Mouse (Mus musculus) cerebellum, adult 11 months (tissue): Measurements from ENCODE around the gene Esr1.

Source experiments
- DNase-seq: peaks from one replicate; pipeline ENCODE4 v3.0.0; 2022

Esr1 gene

GRCm38 (mm10) chr10:4849881-4850280 is 238.5 kb downstream of the Esr1 start:
- DNase-seq: no peak

DNA sequence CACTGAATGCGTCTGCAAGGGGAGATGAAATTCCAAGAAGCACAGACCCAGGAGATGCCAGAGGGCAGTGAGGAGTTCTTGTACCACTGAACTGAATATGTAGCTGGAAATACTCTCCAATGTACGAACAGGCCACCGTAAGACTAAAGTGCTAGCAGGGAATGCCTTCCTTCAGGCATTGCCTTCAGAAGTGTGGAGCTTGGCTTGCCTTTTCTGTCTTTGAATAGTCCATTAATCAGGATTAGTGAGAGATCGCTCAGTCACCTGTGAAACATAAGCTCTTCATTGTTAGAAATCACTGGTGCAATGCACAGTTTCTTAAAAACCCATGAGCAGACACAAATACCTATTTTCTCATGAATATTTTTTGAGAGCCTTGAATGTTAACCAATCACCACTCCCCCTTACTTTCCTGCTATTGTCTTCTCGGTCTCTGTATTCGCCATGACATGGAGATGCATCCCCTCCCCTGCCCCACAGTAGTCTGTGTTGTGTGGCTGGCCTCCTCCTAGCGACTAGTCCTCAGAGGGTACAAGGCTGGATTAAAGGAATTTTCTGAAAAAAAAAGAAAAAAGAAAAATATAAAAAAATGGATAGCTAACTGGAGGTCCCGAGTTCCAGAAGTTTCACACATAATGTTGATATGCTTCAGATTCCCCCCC is 263.8 kb downstream of the Esr1 start:
- no peak for DNase-seq

- peak; percentile 4 for DNase-seq
Measured at GRCm38 (mm10) chr10:4881391-4881790, 270.0 kb downstream of the Esr1 start.

DNA sequence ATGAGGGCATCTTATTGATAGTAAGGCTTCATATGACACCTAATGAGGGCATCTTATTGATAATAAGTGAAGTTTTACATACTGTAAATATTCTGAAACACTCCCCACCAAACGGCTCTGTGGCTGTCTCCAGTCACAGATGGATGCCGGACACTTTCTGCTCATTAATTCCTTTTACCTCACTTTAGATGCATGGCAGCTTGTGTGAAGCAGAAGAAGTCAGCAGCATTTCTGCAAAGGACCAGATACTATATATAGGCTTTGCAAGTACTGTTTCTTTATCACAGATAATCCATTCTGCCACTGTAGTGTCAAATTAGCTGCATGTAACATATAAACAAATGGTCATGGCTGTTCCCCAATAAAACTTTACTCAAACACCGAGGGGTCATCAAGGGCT is 274.1 kb downstream of the Esr1 start:
- no peak for DNase-seq

- no peak for DNase-seq
Measured at GRCm38 (mm10) chr10:4885961-4886360, 274.6 kb downstream of the Esr1 start.

DNA sequence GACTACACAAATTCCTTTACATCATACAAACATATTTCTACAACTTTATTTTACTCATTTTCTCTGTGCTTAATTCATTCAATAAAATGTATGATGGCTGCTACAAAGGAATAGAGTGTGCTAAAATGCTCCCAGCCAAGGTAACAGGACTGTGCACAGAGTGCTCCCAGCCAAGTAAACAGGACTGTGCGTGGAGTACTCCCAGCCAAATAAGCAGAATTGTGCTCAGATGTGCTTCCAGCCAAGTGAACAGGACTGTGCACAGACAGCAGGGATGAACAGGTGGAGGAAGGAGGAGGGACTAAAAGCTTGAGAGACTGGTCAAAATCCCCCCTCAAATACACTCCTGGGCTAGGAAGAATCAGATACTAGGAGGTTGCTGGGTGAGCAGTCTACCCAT is 282.1 kb downstream of the Esr1 start:
- no peak for DNase-seq

DNA sequence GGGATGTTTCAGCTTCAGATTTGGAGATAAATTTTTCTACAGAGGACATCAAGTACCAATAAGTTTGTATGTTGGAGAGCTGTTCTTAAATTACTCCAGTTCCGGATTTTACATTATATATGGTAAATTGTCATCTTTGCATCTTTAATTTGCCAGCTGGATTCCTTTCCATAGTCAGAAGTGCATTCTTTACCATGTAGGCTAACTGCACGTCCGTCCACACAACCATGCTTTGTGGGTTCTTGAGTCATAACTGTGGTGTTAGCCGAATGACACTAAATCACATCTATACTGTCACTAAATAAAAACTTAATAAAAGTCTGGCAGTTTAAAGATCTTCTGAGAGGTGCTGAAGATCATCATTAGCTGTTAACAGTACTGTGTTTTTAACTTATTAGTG is 286.4 kb downstream of the Esr1 start:
- DNase-seq: no peak

DNA sequence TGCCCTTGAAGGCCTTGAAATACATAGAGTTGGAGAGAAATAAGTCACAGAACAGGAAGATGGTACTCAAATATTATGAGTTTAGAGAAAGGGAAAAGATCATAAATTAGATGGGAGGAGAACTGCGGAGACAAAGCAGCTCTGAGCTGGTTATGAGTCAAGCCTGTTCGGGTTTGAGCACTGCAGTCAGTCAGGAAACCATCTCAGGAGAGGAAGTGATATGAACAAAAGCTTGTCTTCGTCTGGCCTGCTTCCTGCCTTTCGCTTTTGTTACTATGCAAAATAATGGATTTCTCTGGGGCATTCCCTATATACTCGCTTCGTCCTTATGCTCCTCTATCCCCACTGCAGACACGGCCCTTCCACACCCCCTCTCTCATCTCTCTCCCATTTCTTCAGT is 288.9 kb downstream of the Esr1 start:
- DNase-seq: no peak

DNA sequence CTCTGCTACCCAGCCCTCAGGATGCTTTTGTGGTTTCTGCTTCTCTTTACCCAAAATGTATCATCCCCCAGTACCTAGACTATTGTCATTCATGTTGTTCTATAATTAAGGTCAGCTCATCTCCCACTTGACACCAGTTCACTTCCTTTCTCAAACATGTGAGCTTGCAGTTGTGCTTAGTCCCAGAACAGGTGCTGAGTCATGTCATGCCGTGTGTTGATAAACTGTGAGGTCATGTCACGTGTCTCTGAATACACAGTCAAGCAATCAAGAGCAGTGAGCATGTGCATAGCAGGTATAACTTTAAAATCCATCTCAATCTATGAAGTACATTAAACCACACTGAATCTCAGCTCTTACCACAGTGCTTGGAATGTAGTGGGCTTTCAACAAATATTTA is 297.9 kb downstream of the Esr1 start:
- no peak for DNase-seq

DNA sequence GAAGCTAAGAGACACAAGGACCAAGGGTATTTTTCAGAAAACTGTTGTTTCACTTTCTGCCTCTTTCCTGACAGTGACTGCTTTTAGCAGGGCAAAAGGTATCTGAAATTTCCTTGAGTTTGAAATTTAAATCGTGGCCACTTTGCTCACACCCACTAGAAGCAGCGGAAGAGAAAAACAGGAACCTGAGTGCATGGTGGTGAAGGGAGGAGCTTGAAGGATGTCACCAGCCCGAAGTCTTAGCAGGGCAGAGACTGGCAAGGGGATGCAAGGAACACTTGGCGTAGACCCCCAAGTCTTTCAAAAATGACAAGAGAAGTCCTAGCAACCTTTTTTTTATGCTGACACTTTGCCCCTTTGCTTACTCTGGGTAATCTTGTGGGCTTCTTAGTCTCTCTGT is 299.1 kb downstream of the Esr1 start:
- DNase-seq: no peak

GRCm38 (mm10) chr10:4919046-4919445 is 307.7 kb downstream of the Esr1 start:
- no peak for DNase-seq

DNA sequence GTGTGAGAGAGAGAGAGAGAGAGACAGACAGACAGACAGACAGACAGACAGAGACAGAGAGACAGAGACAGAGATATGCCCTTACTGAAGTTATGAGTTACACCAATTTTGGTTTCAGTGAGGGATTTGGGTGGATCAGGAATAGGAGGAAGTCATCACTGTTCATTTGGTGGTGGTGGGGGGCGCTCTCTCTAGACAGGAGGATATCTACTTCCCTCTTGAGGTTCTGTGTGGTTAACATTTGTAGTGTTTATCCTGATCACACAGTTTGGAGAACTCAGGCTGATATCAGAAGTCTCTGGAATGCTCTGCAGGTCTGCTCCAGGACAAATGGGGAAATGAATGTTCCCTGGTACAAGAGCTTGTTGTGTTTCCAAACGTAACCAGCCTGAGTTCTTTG is 312.2 kb downstream of the Esr1 start:
- DNase-seq: no peak

DNA sequence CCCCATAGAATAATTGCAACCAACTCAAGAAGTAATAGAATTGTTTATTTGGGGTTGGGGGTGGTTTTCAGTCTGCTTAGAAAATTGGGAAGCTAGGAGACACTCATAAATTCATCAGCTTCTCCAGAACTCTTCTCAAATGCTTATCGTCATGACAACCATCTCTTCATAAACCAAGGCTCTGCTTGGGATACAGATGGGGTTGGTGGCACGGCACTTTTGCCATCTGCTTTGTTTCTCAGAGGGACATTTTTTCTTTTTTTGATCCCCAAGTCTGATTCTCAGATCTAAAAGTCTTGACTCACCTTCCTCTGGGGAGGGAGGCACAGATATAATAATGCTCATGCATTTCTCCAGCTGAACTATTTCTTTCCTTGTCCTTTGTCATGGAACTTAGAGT is 313.0 kb downstream of the Esr1 start:
- no peak for DNase-seq

DNA sequence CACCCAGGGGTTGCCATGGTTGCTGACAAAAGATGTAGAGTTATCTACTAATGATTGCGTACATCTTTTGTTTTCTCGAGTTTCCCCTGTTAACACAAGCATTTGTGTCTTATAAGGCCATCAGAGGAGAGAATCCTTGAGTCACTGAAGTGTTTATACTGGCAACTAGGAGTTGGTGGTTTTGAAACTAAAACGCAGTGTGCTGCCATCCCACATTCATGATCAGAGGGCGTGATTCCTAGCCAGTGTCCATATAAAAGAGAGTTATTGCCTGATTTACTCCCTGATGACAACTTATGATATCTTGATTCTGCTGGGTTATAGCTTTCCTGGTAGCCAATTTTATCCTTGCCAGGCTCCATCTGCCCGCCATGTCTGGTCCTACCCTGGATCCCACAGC is 331.8 kb downstream of the Esr1 start:
- no peak for DNase-seq

DNA sequence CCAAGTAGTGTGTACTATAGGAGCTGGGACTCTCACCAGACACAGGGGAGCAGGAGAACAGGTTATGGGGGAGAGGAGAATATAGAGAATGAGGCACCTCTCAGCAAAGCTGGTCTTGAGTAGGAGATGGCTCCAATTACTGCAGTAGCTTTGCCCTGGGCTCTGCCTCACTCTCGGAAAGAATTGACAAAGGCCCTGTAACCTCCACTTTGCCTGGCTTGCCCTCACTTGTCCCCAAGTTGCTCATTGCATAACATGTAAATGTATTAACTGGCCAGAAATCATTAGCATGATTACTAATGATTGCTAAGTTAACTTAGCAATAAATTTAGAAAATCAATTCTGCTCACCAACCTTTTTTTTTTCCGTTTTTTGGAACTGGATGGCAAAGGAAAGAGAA is 333.3 kb downstream of the Esr1 start:
- no peak for DNase-seq

DNA sequence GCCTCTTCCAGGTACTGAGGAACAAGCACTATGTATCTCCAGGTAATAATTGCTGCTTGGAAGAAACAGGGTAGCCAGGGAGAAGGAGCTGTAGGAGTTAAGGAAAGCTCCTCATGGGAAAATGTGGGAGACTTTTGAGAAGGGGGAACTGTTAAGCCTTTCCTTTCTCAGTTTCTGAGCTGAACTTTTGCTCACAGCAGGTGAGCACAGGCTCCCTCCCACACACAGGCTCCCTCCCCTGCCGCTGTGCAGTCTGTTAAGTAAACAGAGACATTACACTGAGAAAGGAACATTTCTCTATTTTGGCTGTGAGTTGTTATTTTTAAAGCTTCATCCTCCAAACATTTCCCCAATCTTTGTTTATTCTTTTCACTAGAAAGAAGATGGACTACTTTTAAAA is 354.4 kb downstream of the Esr1 start:
- no peak for DNase-seq

- DNase-seq: no peak
Measured at GRCm38 (mm10) chr10:4971156-4971555, 359.8 kb downstream of the Esr1 start.

DNA sequence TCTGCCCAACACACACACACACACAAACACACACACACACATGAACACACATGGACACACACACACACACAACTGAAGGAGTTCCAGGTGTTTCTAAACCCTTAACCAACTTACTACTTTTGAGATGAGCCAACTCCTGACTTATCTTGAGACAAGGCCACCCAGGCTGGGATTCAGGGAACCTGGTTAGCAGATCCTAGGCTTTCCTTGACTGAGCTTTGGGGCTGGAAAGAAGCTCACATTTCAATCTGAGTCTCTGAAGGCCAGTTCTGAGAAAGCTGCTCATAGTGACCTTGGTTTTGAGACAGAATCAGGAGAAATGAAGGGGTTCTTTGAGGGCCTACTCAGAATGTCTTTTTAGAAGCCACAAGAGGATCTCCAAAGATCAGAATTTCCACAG is 360.2 kb downstream of the Esr1 start:
- no peak for DNase-seq

DNA sequence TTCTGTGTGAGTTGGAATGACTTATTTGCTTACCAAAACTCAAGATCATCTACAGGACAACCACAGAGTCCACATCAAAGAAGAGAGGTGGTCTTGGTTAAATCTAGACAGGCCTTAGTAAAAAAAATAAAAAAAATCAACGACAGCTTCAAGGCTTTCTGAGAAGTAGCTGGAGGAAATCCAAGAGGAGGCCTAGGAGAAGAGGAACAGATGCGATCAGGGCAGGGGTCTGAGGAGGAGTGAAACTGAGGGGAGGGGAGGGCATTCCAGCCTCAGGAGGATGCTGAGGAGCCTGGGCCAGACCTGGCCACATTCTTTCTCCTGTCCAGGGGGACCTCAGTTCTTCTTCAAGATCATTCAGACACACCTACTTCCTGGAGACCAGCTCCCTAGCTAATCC is 360.6 kb downstream of the Esr1 start:
- no peak for DNase-seq

DNA sequence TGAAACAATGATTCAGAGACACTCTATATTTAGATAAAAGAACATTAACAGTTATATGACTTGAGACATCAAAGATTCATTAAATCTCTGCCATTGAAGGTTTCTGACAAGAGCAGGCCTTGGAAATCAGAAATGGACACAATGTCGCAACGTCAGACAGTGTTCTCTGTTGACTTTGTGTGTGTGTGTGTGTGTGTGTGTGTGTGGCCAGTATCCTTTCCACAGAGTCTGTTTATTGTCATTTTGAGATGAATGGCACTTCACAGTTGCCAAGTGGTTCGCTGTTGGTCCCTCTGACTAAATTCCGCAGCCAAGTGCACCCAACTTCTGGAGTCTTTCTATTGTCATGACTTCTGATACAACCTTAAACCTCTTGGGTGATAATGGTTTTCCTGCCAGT is 362.9 kb downstream of the Esr1 start:
- DNase-seq: no peak

GRCm38 (mm10) chr10:4976557-4976956 is 365.2 kb downstream of the Esr1 start:
- DNase-seq: no peak

GRCm38 (mm10) chr10:4977374-4977773 is 366.0 kb downstream of the Esr1 start:
- DNase-seq: no peak

- no peak for DNase-seq
Measured at GRCm38 (mm10) chr10:4983919-4984318, 372.5 kb downstream of the Esr1 start.

DNA sequence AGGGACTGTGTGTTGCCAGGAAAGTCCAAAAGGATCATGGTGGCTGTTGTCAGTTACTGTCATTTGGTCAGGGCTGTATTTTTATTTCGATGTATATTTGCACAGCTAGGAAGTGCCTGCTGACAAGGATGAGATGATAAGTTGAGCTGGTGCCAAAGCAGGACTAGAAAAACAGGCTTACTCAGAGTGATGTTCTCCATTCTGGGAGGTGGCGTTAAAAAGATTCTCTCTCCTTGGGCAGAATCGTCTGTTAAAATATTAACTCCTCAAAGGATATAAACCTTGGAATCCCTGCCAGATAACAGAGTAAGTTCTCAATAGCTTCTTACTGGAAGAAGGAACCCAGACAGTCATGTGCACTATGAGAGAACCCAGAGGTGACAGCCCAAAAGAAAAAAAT is 382.4 kb downstream of the Esr1 start:
- no peak for DNase-seq

- DNase-seq: no peak
Measured at GRCm38 (mm10) chr10:4996592-4996991, 385.2 kb downstream of the Esr1 start.
